Mouse (Mus musculus) liver, postnatal 0 days (tissue): ENCODE measurements at regions not wholly inside any gene's neighbourhood (a gene's known extent, or its start where the extent isn't known, plus 50 kb on each side); places are given as distances from the start of the nearest gene placed in this dataset.
A peak's percentile ranks its signal among the peaks of the same experiment; 100 is the strongest.

ENCODE experiments used
- ATAC-seq: fragments of 200-750 bp; cut with Nextera tagmentation; 2 replicates; pipeline ENCODE4 v1.8.0; 2017; ENCODE audit warnings: mild to moderate bottlenecking, moderate library complexity
- DNase-seq: peaks from one replicate; pipeline ENCODE4 v3.0.0-alpha.2; 2016
- H3K27ac ChIP-seq: fragments of 300-500 bp; sonication (generic); 2 replicates; pipeline ENCODE4 v1.5.1; 2014; ENCODE audit warnings: antibody characterized with exemption, moderate library complexity, mild to moderate bottlenecking, low read depth
- H3K27me3 ChIP-seq: fragments of 300-500 bp; sonication (generic); 2 replicates; pipeline ENCODE4 v1.6.1; 2014; ENCODE audit warnings: low read length, control low read depth, mixed read lengths; ENCODE audit not compliant: insufficient read depth
- H3K36me3 ChIP-seq: fragments of 300-500 bp; sonication (generic); replicated peaks from 2 replicates; pipeline ENCODE4 v1.6.1; 2014; ENCODE audit warnings: mild to moderate bottlenecking, control low read depth, low read length, moderate library complexity, mixed read lengths; ENCODE audit not compliant: insufficient read depth
- H3K4me1 ChIP-seq: fragments of 300-500 bp; sonication (generic); 2 replicates; pipeline ENCODE4 v1.6.1; 2014; ENCODE audit warnings: antibody characterized with exemption, mild to moderate bottlenecking, control low read depth; ENCODE audit not compliant: insufficient read depth
- H3K4me2 ChIP-seq: fragments of 300-500 bp; sonication (generic); 2 replicates; pipeline ENCODE4 v1.6.1; 2014; ENCODE audit warnings: low read depth, mild to moderate bottlenecking, low read length, moderate library complexity, mixed read lengths
- H3K4me3 ChIP-seq: fragments of 300-500 bp; sonication (generic); 2 replicates; pipeline ENCODE4 v1.5.1; 2014; ENCODE audit warnings: low read depth, low read length
- H3K9ac ChIP-seq: fragments of 300-500 bp; sonication (generic); replicated peaks from 2 replicates; pipeline ENCODE4 v1.6.1; 2014; ENCODE audit warnings: mild to moderate bottlenecking, moderate library complexity
- H3K9me3 ChIP-seq: fragments of 300-500 bp; sonication (generic); 2 replicates; pipeline ENCODE4 v1.6.1; 2016; ENCODE audit warnings: mild to moderate bottlenecking, control low read depth, low read length, mixed read lengths
- CTCF ChIP-seq: sonication (generic); IDR thresholded peaks from 2 replicates; pipeline ENCODE4 v1.5.1; 2016; ENCODE audit warnings: antibody characterized with exemption, low read depth
- EP300 ChIP-seq: IDR thresholded peaks from 2 replicates; pipeline ENCODE4 v1.6.1; 2016; ENCODE audit warnings: antibody characterized with exemption, low read depth, mild to moderate bottlenecking
- WGBS: fragments of 180-500 bp; shearing (Covaris S2); extraction: QIAGEN DNeasy Blood & Tissue Kit; methylation state at CpG from one replicate; pipeline ENCODE4 v1.1.7; 2014; ENCODE audit not compliant: insufficient replicate concordance; 5-methylcytosine and 5-hydroxymethylcytosine counted together

GRCm38 (mm10) chr11:79757513-79758071 lies 166.6 kb downstream of the Rab11fip4 start:
- Histone ChIP-seq H3K27me3 (no peaks in the 10 kb centered on the region), H3K36me3 (no peaks in the 10 kb centered on the region), H3K4me2 (no peak overlapping the region), H3K4me3 (no peak overlapping the region), H3K9me3 (no peaks in the 10 kb centered on the region), H3K9ac (no peak overlapping the region), H3K27ac (peak overlapping the region; percentile 46), H3K4me1 (peaks cover 10% of the 10 kb centered on the region)
- 64% methylated on average over 5 of the region's 5 CpGs for WGBS
- no peak for TF ChIP-seq EP300
- TF ChIP-seq CTCF: no peak
- no peak for DNase-seq
- peak; percentile 52 for ATAC-seq

DNA sequence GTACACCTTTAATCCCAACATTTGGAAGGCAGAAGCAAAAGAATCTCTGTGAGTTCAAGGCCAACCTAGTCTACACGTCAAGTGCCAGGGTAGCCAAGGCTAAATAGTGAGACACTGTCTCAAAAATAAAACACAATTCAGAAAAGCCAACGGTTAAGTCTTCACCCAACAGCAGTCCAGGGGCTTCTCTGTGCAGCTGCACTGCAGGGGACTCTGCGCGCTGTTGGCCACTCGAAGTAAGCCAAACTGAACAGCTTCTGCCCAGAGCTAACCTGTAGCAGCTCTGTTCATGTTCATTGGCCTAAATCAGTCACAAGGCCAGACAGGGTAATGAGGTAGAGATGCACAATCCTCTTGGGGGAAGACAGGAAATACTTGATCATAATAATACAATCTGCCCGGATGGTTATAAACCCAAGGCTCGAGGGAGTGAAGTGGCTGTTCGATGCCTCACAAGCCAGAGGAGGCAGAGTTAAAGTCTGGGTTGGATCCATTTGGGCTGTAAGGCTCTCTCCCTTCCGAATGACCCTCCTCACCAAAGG lies 165.4 kb downstream of the Rab11fip4 start:
- H3K27ac ChIP-seq: no peak overlapping the region

GRCm38 (mm10) chr11:79753491-79753890 lies 162.5 kb downstream of the Rab11fip4 start:
- Histone ChIP-seq H3K4me3 (no peak overlapping the region), H3K4me1 (peaks cover 14% of the 10 kb centered on the region), H3K27me3 (no peaks in the 10 kb centered on the region), H3K27ac (peak overlapping the region; percentile 71), H3K4me2 (no peak overlapping the region), H3K9ac (no peak overlapping the region), H3K36me3 (no peaks in the 10 kb centered on the region), H3K9me3 (no peaks in the 10 kb centered on the region)
- no peak; the same call in 1 of the 2 replicates for ATAC-seq
- no peak for DNase-seq
- WGBS: 75% methylated on average over 2 of the region's 2 CpGs
- TF ChIP-seq EP300 (no peak), CTCF (no peak)

More for the DNA sequence above, 165.4 kb downstream of the Rab11fip4 start:
- Histone ChIP-seq H3K27me3 (no peaks in the 10 kb centered on the region), H3K9ac (no peak overlapping the region), H3K4me3 (no peak overlapping the region), H3K4me1 (peaks cover 15% of the 10 kb centered on the region), H3K36me3 (no peaks in the 10 kb centered on the region), H3K9me3 (no peaks in the 10 kb centered on the region), H3K4me2 (no peak overlapping the region)
- DNase-seq (no peak), ATAC-seq (no peak)
- WGBS: 76% methylated on average over 9 of the region's 9 CpGs
- TF ChIP-seq EP300: no peak
- no peak for TF ChIP-seq CTCF

GRCm38 (mm10) chr11:79752717-79753480 lies 161.9 kb downstream of the Rab11fip4 start:
- 53% methylated on average over 7 of the region's 7 CpGs for WGBS
- H3K27me3 ChIP-seq: no peaks in the 10 kb centered on the region
- peaks cover 14% of the 10 kb centered on the region for H3K4me1 ChIP-seq
- H3K4me2 ChIP-seq: no peak overlapping the region
- H3K9ac ChIP-seq: no peak overlapping the region
- H3K4me3 ChIP-seq: no peak overlapping the region
- H3K36me3 ChIP-seq: no peaks in the 10 kb centered on the region
- peak; percentile 92 for ATAC-seq
- no peaks in the 10 kb centered on the region for H3K9me3 ChIP-seq
- peak overlapping the region; percentile 71 for H3K27ac ChIP-seq
- peak; percentile 59 for DNase-seq
- TF ChIP-seq EP300: no peak

DNA sequence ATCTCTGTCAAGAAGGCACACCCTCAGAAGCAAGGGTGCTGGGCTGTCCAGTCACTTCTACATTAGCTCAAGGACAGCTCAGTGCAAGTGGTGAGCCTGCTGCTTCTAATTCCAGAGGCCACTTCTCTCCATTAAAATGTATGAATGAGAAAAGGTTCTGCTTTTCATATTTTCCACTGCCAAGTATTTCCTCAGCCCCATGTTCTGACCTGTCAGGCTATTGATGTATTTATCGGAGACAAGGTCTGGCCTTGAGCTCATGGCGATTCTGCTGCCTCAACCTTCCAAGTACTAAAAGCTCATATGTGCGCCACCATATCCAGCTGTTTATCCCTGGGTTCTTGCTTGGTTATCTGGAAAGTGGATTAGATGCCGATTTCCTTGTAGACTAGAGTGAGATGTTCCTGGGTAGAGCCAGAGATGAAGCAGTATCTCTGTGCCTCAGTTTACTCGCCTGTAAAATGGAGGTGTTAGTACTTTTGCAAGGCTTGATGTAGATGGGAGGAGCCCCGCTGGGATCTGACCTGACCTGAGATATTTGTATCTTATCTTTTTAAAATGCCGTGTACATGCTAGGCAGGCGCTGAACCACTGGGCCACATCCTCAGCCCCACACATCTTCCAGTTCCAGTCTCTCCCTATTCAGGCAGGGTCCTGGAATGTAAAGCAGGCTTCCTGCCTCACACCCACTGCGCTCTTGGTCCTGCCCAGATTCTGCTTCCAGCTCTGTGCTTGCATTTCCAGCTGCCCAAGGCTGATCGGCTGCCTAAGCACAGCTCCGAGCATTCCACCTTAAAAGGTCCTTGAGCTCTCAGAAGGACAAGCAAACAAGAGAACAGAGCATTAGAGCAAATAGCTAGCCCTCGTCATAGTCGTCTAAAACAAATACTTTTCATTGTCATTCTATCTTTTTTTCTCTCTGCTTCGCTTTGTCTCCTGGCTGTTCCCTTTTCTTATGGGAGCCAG lies 161.0 kb downstream of the Rab11fip4 start:
- ATAC-seq (no peak), DNase-seq (no peak)
- WGBS: 69% methylated on average over 14 of the region's 14 CpGs
- Histone ChIP-seq H3K27me3 (no peaks in the 10 kb centered on the region), H3K4me2 (no peak overlapping the region), H3K4me1 (peaks cover 14% of the 10 kb centered on the region), H3K27ac (peak overlapping the region; percentile 71), H3K9ac (no peak overlapping the region), H3K36me3 (no peaks in the 10 kb centered on the region), H3K9me3 (no peaks in the 10 kb centered on the region), H3K4me3 (no peak overlapping the region)
- TF ChIP-seq EP300 (no peak), CTCF (no peak)
